Mouse (Mus musculus): ENCODE results near the gene Tnxb.
"Not testable (repeated sequence)": the region's sequence is repeated elsewhere in the genome, so short reads cannot be mapped to it uniquely, and the experiment has no call there.

Tnxb gene

GRCm38 (mm10) chr17:34729779-34730553 lies 59.6 kb downstream of the Tnxb start:
- not testable (repeated sequence) for DNase-seq (ENCODE audit: low spot score in 2 of 2)

- not testable (repeated sequence) for DNase-seq (ENCODE audit: low spot score in 2 of 2)
Observed at GRCm38 (mm10) chr17:34737466-34737865, 67.1 kb downstream of the Tnxb start.

GRCm38 (mm10) chr17:34739708-34740107 lies 69.4 kb downstream of the Tnxb start:
- DNase-seq (ENCODE audit: low spot score in 2 of 2) = not testable (repeated sequence)

GRCm38 (mm10) chr17:34740280-34740679 lies 69.9 kb downstream of the Tnxb start:
- no peak for DNase-seq (ENCODE audit: low spot score in 2 of 2)

GRCm38 (mm10) chr17:34743719-34744118 lies 73.4 kb downstream of the Tnxb start, which contains the start of gene C4b:
Gene C4b, minus strand, starts transcription at chr17:34743882.
- no peak for DNase-seq (ENCODE audit: low spot score in 2 of 2)

GRCm38 (mm10) chr17:34744206-34744605 lies 73.9 kb downstream of the Tnxb start:
- DNase-seq (ENCODE audit: low spot score in 2 of 2) = no peak

GRCm38 (mm10) chr17:34744611-34745010 lies 74.3 kb downstream of the Tnxb start:
- not testable (repeated sequence) for DNase-seq (ENCODE audit: low spot score in 2 of 2)

GRCm38 (mm10) chr17:34745166-34745565 lies 74.8 kb downstream of the Tnxb start:
- DNase-seq (ENCODE audit: low spot score in 2 of 2) = not testable (repeated sequence)

- no peak for DNase-seq (ENCODE audit: low spot score in 2 of 2)
Observed at GRCm38 (mm10) chr17:34746531-34746930, 76.2 kb downstream of the Tnxb start.

GRCm38 (mm10) chr17:34761471-34761870 lies 91.1 kb downstream of the Tnxb start:
- no peak for DNase-seq (ENCODE audit: low spot score in 2 of 2)
